Mouse (Mus musculus): ENCODE results near the gene Atf6b. TPM values are rescaled to one million over a fixed set of nuclear protein-coding genes. Genes with fewer than 3 reads are reported as not detected.

Gene Atf6b
- total RNA-seq, 2 experiments from 2014 or later, result 15.3 to 16.1 TPM

DNA sequence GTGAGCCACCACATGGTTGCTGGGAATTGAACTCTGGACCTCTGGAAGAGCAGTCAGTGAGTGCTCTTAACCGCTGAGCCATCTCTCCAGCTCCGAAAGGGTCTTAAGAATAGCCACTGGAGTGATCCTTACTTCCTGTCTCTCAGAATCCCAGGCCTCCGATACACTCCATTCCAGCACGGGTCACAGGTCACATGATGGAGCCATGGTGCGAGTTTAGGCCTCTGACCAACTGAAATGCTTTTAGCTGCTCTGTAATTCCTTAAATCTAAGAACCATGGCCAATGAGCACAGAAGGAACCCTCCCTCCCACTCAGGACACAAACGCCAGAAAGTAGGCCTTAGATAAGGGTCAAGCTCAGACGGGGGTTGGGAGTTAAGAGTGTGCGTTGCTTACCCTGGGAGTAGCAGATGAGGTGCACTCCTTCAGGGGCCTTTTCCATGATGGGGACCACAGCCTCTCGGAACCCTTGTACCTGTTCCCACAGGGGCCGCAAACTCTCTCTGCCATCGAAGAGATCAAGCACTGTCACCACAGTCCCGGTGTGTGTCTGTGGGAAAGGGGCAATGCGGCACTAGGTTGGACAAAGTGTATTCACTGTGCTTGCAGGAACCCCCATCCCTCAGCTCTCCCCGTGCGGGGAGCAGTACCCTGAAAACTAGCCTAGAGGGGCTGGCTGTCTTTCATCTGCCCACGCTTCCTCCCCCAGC lies 20.7 kb upstream of the Atf6b start:
- intact Hi-C loops (cut with DNase I), result no loop called here
- no peak for DNase-seq

DNA sequence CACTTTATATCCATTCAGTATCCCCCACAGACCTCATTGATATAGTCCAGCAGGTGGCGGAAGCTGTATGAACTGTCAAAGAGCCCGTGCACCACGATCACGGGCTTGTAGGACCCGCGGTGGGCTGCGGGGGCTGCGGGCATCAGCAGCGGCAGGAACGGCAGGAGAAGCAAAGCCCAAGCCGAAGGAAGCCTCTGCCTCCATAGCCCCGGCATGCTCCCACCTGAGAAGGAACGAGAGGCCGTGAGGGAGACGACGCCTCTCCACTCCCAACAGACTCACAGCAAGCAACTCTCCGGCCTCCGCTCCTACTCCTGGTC lies 20.2 kb upstream of the Atf6b start:
- DNase-seq, result no peak
- intact Hi-C loops (cut with DNase I), result loop anchor here (1.0 kb wide), 1 partner anchor 20 kb away; no protein-coding TSS in a partner anchor

DNA sequence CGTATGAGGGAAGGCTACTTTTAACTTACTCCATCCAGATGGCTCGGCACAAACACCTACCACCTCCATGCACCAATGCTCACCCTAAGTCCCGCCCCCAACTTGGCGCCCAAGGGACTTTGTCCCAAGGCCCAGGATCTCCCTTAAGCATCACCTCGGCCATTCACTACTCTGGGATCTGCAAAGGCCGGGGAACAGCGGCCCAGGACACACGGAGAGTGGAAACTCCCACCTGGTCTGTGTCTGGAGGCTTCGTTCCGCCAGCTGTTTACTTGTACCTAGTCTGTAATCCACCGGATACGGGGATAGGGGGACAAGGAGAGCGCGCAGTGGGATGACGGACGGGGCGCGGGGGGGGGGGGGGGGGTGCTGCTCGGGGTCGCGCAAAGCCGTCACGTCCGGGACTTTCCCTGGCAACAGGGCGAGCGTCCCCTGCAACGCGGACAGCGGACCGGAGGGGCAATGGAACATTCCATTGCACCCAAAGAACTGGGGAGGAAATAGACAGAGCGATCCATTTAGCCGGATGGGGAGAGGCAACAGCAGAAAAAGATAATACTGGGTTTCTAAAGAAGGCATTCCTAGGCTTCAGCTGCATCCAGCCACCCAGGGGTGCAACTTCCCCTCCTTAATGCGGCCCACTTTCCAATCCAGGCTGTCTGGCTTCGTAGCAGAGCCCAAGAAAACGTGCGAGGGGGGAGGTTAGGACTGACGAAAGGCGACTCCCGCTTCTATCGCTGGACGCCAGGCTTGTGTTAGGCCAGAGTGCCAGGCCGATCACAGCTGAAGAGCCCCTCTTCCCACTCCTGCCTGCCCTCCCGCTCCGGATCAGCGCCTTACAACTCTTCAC lies 19.6 kb upstream of the Atf6b start:
- DNase-seq, result peak; percentile 85 to 86
- intact Hi-C loops (cut with DNase I), result loop anchor here (1.0 kb wide), 1 partner anchor 21 kb away; no protein-coding TSS in a partner anchor

DNA sequence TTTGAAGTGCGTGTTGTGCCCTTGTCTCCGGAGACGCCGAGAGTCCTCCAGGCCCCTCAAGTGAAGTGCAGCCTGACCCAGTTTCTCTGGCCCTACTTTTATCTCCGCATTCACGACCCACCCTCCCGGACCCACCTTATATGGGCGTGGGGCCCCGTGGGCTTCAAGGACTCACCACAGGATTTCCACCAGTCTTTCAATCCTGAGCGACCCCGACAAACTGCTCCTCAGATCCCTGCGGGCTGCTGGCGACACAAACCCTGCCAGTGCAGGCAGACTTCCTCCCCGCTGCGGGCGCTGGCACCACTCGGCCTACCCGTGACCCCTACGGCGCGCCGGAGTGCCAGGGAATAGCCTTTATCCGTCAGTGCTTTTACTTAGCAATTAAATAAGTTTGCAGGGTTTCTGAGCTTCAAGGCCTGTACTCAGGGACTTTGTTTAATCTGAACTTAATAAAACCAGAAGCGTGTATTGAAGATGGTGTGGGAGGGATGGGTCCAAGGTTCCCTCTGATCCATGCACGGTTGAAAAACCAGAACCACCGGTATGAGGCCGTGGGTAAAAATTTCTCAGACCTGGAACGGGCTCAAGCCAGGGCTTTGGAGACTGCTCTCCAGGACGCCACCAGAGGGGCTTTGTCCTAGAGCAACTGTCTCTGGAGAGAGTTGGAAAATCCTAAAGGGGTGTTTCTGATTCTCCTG lies 18.9 kb upstream of the Atf6b start, which contains the start of gene Ppt2:
TSS of gene Ppt2 (minus strand) at position 568 of the 701 bp plus-strand sequence.
- DNase-seq, result peak in 1 of 2 experiments; percentile 68
- intact Hi-C loops (cut with DNase I), result loop anchor here (1.0 to 2.0 kb wide), 2 partner anchors 15 to 22 kb away; no protein-coding TSS in a partner anchor

DNA sequence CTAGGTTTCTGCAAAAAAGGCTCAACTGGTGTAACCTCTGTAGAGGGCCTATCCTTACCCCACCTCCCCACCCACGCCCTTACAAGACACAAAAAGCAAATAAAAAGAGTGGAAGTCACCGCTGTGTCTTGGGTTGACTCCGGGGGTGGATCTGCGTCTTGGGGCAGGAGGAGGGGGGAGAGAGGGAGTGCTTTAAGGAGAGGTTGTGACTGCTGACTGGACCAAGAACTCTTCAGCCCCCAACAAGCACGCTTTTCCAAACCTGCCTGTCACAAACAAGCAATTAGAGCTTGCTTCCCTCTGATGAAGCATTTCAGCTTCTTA lies 18.3 kb upstream of the Atf6b start:
- intact Hi-C loops (cut with DNase I), result loop anchor here (2.0 kb wide), 1 partner anchor 14 kb away; no protein-coding TSS in a partner anchor
- DNase-seq, result no peak

DNA sequence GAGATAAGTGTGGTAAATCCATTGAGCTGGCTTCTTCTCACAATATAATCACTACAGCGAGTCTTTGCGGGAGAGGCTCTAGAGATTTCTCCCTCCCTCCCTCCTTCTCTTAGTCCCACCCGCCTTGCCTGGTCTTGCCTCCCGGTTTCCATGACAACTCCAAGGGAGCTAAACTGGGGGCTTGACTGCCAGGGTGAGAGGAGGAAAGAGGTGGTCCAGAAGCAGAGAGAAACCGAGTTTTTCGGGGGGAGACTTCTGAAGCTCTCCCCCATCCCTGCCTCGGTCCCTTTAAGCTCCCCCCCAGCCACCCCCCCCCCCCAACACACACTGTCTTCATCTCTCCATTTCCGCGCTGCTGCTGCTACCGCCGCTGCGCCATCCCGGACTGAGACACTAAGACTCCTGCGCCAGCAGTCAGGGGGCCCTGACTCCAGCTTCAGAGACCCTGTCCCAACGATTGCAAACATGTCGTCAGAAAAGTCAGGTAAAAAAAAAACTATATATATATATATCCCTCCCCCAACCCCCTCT lies 17.7 kb upstream of the Atf6b start, which contains the start of gene Prrt1:
TSS of gene Prrt1 (plus strand) at position 313 of the 531 bp plus-strand sequence.
- intact Hi-C loops (cut with DNase I), result loop anchor here (2.0 kb wide), 1 partner anchor 14 kb away; no protein-coding TSS in a partner anchor
- DNase-seq, result peak in 1 of 2 experiments; percentile 29

DNA sequence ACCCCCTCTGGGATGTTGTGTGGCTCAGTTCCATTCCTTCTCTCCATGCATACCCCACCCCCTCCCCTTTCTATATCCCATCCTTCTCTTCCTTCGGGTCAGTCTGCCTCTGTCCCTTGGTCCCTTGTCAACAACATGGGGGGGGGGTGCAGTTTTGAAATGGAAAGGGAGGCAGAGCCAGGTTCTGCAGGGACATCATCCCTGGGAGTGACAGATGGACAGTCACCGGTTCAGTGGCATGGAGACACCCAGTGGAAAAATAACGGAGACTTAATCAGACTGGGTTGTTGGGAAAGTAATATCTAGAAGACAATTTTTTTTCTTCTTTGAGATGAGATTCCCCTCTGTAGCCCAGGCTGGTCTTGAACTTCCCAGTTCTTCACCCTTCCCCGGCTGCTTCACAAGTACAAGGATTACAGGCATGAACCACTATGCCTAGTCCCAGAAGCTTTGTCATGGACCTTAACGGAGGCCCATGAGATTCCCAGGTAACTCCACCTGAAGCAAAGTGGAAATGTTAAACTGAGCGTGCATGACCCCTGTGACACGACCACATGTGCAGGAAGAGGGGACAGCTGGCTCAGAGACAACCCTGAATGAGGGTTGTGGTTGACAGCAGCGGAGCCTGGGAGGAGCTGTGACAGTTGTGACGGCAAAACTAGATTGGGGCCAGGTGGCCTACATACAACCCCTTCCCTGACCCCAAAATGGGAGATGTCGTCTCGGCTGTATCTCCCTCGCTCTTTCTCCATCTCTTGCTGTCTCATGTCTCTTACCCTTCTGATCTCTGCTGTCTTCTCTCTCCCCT lies 16.9 kb upstream of the Atf6b start:
- intact Hi-C loops (cut with DNase I), result loop anchor here (2.0 kb wide), 1 partner anchor 13 kb away; no protein-coding TSS in a partner anchor
- no peak for DNase-seq

DNA sequence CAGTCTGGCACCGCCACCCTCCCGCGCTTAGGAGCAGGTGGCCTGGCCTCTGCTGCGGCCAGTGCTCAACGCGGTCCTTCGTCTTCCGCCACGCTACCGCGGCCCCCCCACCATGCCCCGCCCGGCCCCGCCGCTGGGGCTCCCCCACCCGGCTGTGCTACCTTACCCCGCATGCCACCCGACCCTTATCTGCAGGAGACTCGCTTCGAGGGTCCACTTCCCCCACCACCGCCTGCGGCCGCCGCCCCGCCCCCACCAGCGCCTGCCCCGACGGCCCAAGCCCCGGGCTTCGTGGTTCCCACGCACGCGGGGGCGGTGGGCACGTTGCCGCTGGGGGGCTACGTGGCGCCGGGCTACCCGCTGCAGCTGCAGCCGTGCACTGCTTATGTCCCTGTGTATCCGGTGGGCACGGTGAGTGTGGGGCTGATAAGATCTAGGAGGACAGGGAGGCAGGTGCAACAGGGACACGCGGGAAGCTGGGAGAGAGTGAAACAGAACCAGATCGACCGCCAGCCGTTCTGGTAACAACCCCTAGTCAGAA lies 16.1 kb upstream of the Atf6b start:
- DNase-seq, result no peak
- intact Hi-C loops (cut with DNase I), result no loop called here

DNA sequence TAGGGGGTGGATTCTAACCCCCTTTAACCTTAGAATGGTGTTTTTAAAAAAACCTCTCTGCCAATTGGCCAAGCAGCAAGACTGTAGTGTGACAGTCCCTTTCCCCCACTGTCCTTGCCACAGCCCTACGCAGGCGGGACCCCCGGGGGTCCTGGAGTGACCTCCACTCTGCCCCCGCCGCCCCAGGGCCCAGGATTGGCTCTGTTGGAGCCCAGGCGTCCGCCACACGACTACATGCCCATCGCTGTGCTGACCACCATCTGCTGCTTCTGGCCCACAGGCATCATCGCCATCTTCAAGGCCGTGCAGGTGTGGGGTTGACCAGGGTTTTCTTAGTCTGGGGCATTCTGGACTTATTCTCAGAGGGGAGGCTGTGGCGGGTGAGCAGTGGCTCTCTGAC lies 15.3 kb upstream of the Atf6b start:
- no peak for DNase-seq
- intact Hi-C loops (cut with DNase I), result no loop called here

DNA sequence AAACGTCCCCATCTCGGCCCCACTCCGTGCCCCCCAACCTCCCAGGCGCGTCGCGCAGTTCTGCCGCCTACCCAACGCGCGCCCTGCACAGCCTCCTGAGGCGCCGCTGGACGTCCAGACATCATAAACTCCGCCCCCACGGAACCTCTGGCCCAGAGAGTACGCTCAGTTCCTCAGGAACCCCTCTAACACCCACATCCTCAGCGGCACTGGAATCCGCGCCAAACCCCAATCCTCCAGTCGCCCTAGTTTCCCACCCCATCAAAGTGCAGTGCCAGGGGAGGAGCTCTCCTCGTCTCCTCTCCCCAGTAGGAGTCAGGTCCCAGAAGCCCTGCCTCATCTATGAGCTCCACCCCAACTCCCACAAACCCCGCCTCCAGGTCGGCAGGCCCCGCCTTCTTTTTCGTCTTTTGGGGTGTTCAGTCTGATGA lies 14.7 kb upstream of the Atf6b start:
- DNase-seq, result peak; percentile 80 to 84
- intact Hi-C loops (cut with DNase I), result no loop called here

DNA sequence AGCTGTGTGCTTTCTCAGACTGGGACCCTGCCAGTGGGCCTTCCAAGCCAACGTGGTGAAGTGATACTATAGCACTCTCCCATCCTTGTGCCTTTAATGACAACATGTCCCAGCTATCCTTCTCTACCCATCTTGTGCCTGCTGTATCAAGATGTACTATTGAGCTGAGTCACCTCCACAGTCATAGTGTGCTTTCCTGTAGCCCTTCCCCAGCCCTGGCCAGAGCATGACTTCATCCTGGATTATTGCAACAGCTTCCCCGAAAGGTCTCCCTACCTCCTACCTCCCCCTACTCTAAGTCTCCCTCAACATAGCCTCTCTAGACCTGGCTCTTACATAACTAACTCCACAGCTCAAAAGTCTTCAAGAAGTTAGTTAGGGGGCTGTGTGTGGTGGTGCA lies 11.3 kb upstream of the Atf6b start:
- intact Hi-C loops (cut with DNase I), result no loop called here
- no peak for DNase-seq

DNA sequence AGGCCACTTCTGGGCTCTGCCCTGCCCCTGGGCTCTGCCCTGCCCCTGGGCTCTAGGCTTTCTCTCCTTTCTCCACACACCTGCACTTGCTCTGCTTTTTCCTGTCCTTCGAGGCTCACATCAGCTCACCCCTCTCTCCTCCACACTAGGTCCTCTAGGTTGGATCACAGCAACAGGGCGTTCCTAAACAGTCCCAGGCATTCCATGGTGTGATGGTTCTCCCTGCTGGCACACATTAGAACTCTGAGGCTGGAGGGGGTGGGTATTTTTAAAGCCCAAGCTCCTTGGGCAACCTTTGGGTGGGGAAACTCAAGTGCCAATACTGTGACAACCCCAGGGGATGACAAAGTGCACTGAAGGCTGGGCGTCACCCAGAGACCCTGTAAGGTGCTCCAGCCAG lies 9.5 kb upstream of the Atf6b start:
- DNase-seq, result peak in 1 of 2 experiments; percentile 1
- intact Hi-C loops (cut with DNase I), result no loop called here

DNA sequence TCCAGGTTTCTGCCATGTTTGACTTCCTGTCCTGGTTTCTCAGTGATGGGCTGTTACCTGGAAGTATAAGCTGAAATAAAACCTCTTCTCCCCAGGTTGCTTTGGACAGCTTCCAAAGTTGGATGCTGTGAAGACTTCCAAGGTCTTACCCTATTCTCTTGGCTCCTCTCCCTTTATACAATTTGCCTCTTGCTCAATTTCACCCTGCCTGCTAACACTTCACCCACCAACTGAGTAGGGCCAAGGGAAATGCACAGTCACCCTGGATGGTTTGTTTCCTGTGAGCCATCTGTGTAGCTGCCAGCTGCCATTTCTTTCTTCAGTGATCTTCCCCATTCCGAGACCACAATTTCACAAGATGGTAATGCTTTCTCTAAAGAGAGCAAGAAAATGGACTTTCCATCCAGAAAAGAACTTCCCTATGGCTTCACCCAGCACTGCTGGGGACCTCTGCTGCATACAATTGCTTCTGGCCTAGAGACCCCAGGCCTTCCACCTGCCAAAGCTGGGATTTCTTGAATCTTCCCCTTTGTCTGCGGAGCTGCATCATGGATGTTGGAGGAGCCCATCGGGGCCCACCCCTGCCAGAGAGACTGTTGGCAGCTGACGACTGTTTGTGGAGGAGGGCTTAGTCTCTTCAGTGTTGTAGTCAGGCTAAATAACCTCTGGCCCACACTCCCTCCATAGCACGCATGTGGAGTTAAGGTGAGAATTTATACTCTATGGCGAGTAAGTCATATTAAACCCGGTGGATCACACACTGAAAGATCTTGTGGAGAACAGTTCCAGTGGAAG lies 7.3 kb upstream of the Atf6b start:
- intact Hi-C loops (cut with DNase I), result no loop called here

DNA sequence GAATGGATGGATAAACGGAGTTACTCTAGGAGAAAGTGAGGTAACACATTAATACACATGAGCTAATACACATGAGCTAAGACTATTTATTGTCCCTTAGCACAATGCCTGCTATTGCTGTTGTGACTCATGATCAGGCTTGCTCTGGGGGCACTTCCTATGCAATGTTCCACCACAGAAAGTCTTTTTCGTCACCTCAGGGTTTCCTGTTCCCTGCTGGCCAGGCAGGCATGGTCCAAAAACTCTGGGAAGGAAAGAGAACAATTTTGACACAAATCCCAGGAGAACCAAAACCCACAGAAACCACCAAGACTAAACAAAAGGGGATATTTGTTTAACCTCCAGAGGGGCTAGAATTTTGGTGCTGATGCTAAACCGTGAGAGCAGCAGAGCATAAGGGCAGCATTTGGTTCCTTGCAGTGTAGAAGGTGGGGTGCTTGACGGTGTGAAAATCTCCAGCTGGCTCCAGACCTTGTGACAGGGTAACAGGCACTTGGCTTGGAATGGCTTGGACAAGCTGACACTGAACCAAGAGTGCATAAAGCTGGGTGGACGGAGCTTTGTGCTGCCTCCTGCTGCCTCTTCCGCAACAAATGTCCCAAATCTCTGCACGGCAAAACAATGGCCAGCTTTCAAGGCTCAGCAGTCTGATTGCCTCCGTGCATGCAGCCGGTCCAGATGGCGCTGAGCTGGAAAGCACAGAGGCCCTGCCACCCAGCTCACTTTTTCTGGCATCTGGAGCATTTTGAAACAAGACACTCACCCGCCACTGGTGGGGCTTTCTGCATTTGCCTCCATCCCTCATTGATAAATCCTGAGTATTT lies 6.0 kb upstream of the Atf6b start:
- intact Hi-C loops (cut with DNase I), result no loop called here
- DNase-seq, result peak; percentile 54 to 69

More for the DNA sequence above, 7.3 kb upstream of the Atf6b start:
- DNase-seq, result peak in 1 of 2 experiments; percentile 3

DNA sequence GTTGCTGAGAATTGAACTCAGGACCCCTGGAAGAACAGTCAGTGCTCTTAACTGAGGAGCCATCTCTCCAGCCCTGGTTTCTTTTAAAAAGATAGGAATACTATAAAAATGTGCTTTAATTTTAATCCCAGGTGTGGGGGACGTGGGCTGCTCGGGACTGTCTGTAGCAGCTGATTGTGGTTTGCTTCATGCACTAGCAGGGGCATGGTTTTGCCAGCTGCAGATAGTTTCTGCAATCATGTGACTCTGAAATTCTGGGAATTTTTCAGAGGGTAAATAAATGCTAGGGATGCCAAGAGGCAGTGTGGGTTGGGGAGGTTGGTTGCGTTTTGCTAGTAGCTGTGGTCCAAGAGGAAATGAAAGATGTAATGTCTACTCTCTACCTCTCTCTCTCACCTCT lies 5.0 kb upstream of the Atf6b start:
- DNase-seq, result no peak
- intact Hi-C loops (cut with DNase I), result loop anchor here (2.0 kb wide), 1 partner anchor 13 kb away; the partner anchor contains the start of genes Ppt2 and Prrt1

DNA sequence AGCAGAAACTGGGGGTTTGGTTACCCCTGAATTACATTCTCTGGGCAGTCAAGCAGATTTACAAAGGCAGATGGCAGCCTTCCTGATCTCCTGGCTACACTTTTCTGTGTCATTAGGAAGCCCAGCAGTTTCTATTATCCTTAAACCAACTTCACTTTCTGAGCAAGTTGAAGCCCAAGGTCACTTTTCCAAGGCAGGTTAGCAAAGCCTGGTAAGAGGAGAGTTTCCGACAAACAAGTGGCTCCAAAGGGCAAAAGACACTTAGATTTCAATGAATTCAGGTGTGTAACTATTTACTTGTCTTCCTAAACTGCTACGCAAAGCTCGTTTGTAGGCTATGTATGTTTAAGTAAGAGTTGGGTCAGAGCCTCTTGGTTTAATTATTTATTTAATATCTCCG lies 3.6 kb upstream of the Atf6b start:
- no peak for DNase-seq
- intact Hi-C loops (cut with DNase I), result loop anchor here (2.0 kb wide), 1 partner anchor 15 kb away; the partner anchor contains the start of genes Ppt2 and Prrt1

DNA sequence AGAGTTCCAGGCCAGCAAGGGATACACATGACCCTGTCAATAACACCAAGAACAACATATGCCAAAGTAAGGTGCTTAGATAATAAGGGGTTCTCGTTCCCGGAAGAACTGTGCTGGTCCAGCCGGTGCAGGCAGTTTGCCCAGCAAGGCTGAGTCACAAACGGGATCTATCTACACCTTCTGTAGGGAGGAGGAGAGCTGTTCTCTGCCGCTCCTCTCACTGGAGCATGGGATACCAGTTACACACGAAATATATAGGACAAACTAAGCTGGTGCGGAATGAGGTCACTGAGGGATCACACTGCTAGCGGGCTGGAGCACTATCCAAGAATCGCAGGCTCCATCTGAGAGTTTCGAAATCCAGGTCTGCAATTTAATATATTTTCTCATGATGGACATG lies 3.0 kb upstream of the Atf6b start:
- DNase-seq, result peak in 1 of 2 experiments; percentile 7
- intact Hi-C loops (cut with DNase I), result loop anchor here (2.0 kb wide), 1 partner anchor 15 kb away; the partner anchor contains the start of genes Ppt2 and Prrt1

DNA sequence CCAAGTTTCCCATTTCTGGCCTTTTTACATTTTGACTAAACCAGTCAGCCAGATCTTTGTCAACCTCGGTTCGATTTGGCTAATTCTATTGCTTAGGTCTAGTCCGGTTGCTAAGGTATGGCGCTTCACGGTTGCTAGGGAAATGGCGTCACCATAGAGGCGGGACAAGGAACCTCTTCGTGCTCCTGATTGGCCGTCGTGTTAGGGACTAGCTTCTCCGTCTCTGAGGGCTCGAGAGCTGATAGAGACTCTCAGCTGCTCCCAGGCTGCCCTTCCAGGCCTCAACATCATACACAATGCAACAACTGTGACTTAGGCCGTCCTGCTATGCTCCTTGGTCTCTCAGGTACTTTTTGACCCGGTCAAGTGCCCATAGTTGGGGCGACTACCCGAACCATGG lies 2.3 kb upstream of the Atf6b start, which contains the start of gene Fkbpl:
TSS of gene Fkbpl (plus strand) at position 157 of the 400 bp plus-strand sequence.
- intact Hi-C loops (cut with DNase I), result no loop called here
- DNase-seq, result peak; percentile 95 to 96
